8 mouse cellular contexts compared by ENCODE assay signal in the genomic region with DNA sequence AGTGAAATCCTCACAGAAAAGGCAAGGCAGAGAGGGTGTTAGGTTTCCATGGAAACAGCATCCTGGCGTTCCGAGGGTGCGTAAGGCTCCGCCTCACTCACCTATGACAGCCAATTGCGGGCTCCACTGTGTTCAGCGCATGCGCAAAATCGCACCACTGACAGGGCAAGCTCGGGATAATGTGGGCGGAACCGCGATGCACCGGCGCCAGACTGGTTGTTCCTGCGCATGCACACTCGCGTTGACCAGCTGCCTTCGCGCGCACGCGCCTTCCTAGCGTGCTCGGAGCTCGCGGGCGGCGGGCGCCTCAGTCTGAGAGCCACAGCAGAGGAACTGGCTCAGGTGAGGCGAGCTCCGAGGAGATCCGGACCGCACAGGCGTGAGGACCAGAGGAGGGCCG. TPM values are rescaled to one million over a fixed set of nuclear protein-coding genes. Genes with fewer than 3 reads are reported as not detected.
A peak's percentile ranks its signal among the peaks of the same experiment; 100 is the strongest.
DNase-seq lines count a peak whose midpoint lies in the region; ATAC-seq lines count a peak whose summit lies in the region.

Gene Thop1 (plus strand): TSS at position 200 of the 400 bp plus-strand sequence.

- peak within 1 kb of the TSS; percentile 78 for H3K4me2 ChIP-seq in forebrain, embryonic 14.5 days (ENCODE audit: low read length)
- H3K4me2 ChIP-seq in neural tube, embryonic 15.5 days = peak within 1 kb of the TSS; percentile 80

- peak; percentile 100 for DNase-seq in ES-CJ7 (ENCODE audit: low read depth, low spot score)
- peak; percentile 98 for DNase-seq in cerebellum, adult 11 months
- peak; percentile 100 for DNase-seq in forebrain, embryonic 14.5 days (ENCODE audit: low spot score)
- DNase-seq in heart, postnatal 14 days = peak; percentile 96 to 97
- peak; percentile 98 for DNase-seq in layer of hippocampus, adult 11-12 months (ENCODE audit: low spot score)
- peak; percentile 98 to 99 for DNase-seq in lung, adult 18-20 months
- DNase-seq in testis, postnatal 14 days (ENCODE audit: low spot score) = peak; percentile 98

- no peaks in the 10 kb centered on the region for H3K9me3 ChIP-seq in forebrain, embryonic 14.5 days (replicated peaks; ENCODE audit: control insufficient read depth, low read length)
- H3K9me3 ChIP-seq in neural tube, embryonic 15.5 days (replicated peaks) = no peaks in the 10 kb centered on the region

- intact Hi-C loops in heart, postnatal 14 days (cut with DNase I) = loop anchor here (1.0 kb wide), 1 partner anchor 9 kb away; no protein-coding TSS in a partner anchor

- H3K36me3 ChIP-seq in forebrain, embryonic 14.5 days (ENCODE audit: control insufficient read depth, insufficient read depth, low read length) = peaks cover 24% of the 10 kb centered on the region
- peaks cover 19% of the 10 kb centered on the region for H3K36me3 ChIP-seq in neural tube, embryonic 15.5 days

- WGBS in forebrain, embryonic 14.5 days = under 1% methylated on average over 33 of the region's 35 CpGs
- WGBS in neural tube, embryonic 15.5 days = under 1% methylated on average over 35 of the region's 35 CpGs

- peak; percentile 97 for ATAC-seq in forebrain, embryonic 14.5 days
- peak; percentile 96 for ATAC-seq in neural tube, embryonic 15.5 days (ENCODE audit: low FRiP score)

- H3K27ac ChIP-seq in forebrain, embryonic 14.5 days (ENCODE audit: low read depth, low read length) = peak within 1 kb of the TSS; percentile 70; the same call in 1 of the 2 replicates
- peak within 1 kb of the TSS; percentile 79 for H3K27ac ChIP-seq in neural tube, embryonic 15.5 days (replicated peaks)

- H3K27me3 ChIP-seq in forebrain, embryonic 14.5 days (replicated peaks; ENCODE audit: control insufficient read depth, insufficient read depth, low read length) = no peaks in the 10 kb centered on the region
- H3K27me3 ChIP-seq in neural tube, embryonic 15.5 days (replicated peaks) = no peaks in the 10 kb centered on the region

- peak within 1 kb of the TSS; percentile 77 for H3K4me3 ChIP-seq in forebrain, embryonic 14.5 days (ENCODE audit: low read depth, low read length)
- peak within 1 kb of the TSS; percentile 84 for H3K4me3 ChIP-seq in neural tube, embryonic 15.5 days (replicated peaks)

- peaks cover 15% of the 10 kb centered on the region for H3K4me1 ChIP-seq in forebrain, embryonic 14.5 days (ENCODE audit: control insufficient read depth, insufficient read depth, low read length)
- peaks cover 30% of the 10 kb centered on the region for H3K4me1 ChIP-seq in neural tube, embryonic 15.5 days

- peak within 1 kb of the TSS; percentile 87 for H3K9ac ChIP-seq in forebrain, embryonic 14.5 days (ENCODE audit: low read length)
- H3K9ac ChIP-seq in neural tube, embryonic 15.5 days (replicated peaks) = peak within 1 kb of the TSS; percentile 93

RNA-seq across cellular contexts. Expression of gene Thop1, which starts in this region (rescaled TPM):
- 38.9 and 45.6 TPM in 2 replicates for polyA plus RNA-seq in forebrain, embryonic 14.5 days (2014; fragmentation: Nextera tagmentation; extraction: Ambion mirVana)
- 10 to 100 TPM; 10.3 to 10.9 TPM for total RNA-seq in heart, postnatal 14 days (2021)
- 44.3 and 52.9 TPM in 2 replicates for polyA plus RNA-seq in neural tube, embryonic 15.5 days (2015; fragmentation: Nextera tagmentation; extraction: Ambion mirVana)

Comparison
In these comparisons a context has a peak if more than half of its experiments do, and no peak if none do; other contexts are left out.
1. Peak in every context shown above with its lines: DNase-seq, ATAC-seq, H3K4me3 ChIP-seq and H3K27ac ChIP-seq.